Mouse (Mus musculus) myocyte (in vitro differentiated cells): ENCODE results near the gene Pitpna.

Experiments
- MAX ChIP-seq: IDR thresholded peaks from one replicate; pipeline ENCODE4 v1.6.1; 2011; ENCODE audit warnings: low read depth, mild to moderate bottlenecking, control low read depth
- POLR2A ChIP-seq: IDR thresholded peaks from one replicate; pipeline ENCODE4 v1.6.1; 2011; ENCODE audit warnings: low read depth, mild to moderate bottlenecking, control low read depth, moderate library complexity; ENCODE audit not compliant: insufficient read length
- USF1 ChIP-seq: IDR thresholded peaks from one replicate; pipeline ENCODE4 v1.6.1; 2011; ENCODE audit warnings: low read depth, mild to moderate bottlenecking, control low read depth, moderate library complexity

GRCm38 (mm10) chr11:75540209-75540608, 47.7 kb upstream of the Pitpna start:
- TF ChIP-seq POLR2A: no peak
- TF ChIP-seq USF1: no peak
- no peak for TF ChIP-seq MAX
